Mouse (Mus musculus): ENCODE measurements around the gene Camk1d.

DNA sequence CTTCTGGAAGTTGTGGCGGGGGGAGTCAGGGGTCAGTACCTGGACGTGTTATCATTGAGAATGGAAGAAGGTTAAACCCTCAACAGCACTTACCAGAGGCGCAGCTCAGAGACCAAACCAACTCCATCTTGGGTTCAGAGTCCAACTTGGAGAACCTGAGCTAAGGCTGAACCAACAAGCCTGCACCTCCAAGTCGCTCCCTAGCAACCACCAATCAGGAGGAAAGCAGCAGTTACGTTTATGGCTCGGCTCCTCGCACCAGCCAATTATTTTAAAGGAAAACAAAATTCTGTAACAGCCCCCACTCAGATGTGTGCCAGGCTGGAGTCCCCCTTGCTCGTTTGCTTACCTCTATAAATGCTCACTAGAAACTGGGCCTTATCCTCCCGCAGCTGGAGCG is 44.2 kb downstream of the Camk1d start:
- no peak for TF ChIP-seq CTCF (IDR thresholded peaks at IDR 0.05; ENCODE audit: control insufficient read depth, insufficient read depth, low read length)
- TF ChIP-seq POLR2A (IDR thresholded peaks at IDR 0.05; ENCODE audit: borderline replicate concordance, control insufficient read depth, low read depth, low read length), result no peak

Data from bone marrow, adult 2 months (tissue).